Mouse (Mus musculus) spleen, adult 2 months (tissue): ENCODE results near the gene Map6d1.

Source experiments
- CTCF ChIP-seq: fragments of 200-500 bp; IDR thresholded peaks from 2 replicates; pipeline ENCODE4 v1.5.1; 2011; ENCODE audit warnings: mild to moderate bottlenecking, inconsistent platforms; ENCODE audit not compliant: insufficient read depth, insufficient read length, insufficient replicate concordance; ENCODE audit errors: extremely low read depth
- POLR2A ChIP-seq: fragments of 200-500 bp; IDR thresholded peaks from 2 replicates; pipeline ENCODE4 v1.6.1; 2011; ENCODE audit warnings: low read depth, low read length, inconsistent platforms

DNA sequence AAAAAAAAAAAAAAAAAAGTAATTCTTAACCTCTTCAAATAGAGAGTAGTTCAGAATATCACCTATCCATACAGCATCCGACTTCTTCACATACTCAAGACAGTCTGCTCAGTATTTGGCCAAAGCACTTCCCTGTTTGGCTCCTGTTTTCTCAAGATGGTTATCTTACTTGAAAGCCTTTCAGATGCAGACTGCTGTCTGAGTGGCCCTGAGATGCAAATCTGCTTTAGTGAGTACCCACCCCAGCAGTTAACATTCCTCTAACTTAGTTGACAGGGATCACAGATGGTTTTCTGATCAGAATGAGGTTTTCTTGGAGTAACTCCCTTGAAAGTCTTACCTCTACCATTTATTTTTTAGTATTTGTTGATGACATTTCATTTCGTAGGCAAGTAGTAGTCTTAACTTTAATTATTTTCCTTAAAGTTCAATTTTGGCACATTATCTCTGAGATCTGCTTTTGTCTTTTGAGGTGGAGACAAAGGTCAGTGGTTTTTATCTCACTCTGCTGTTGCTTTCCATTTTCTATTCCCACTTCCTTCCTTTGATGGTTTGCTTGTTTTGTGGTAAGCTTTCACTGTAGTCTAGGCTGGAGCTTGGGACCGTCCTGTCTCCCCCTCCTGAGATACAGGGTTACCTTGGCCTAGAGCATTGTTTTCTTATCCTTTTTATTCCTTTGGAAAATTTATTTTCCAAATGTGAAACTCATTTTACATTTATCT is 49.8 kb downstream of the Map6d1 start:
- TF ChIP-seq CTCF (no peak), POLR2A (no peak)
